Mouse (Mus musculus) kidney, postnatal 10 days (tissue): ENCODE data around the gene Avpr2.

Experiments used
- DNase-seq: peaks from one replicate; pipeline ENCODE4 v3.0.0; 2021; ENCODE audit warnings: mixed read lengths

Gene Avpr2

DNA sequence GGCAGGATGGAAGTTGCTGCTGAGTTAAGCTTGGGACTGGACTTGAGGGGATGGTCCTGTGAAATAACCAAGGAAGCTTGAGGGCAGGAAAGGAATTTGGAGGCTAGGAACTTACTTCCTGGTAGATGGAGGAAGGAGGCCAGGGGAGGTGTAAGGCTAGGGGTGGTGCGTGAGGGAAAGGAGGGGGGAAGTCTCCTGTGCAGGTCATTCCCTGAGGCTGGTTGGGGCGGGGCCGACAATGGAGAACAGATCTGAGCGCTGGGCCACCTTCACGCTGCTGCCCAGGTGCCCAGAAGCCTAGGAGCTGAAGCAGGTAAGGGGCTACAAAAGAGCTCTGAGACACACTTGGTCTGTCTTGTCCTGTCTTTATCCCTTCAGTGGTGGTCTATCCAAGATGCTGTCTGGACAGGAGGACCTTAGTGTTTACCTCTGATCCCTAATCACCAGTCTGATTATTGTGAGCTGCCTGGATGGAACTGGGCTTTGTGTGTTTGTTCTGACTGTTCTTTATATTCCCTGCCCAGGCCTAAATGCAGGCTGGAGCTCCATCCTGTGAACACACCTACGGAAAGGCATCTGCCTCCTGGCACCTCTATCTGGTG lies at the start of gene Avpr2:
Avpr2 (plus strand) TSS at position 552 of the 602 bp plus-strand sequence.
- peak; percentile 24 for DNase-seq

DNA sequence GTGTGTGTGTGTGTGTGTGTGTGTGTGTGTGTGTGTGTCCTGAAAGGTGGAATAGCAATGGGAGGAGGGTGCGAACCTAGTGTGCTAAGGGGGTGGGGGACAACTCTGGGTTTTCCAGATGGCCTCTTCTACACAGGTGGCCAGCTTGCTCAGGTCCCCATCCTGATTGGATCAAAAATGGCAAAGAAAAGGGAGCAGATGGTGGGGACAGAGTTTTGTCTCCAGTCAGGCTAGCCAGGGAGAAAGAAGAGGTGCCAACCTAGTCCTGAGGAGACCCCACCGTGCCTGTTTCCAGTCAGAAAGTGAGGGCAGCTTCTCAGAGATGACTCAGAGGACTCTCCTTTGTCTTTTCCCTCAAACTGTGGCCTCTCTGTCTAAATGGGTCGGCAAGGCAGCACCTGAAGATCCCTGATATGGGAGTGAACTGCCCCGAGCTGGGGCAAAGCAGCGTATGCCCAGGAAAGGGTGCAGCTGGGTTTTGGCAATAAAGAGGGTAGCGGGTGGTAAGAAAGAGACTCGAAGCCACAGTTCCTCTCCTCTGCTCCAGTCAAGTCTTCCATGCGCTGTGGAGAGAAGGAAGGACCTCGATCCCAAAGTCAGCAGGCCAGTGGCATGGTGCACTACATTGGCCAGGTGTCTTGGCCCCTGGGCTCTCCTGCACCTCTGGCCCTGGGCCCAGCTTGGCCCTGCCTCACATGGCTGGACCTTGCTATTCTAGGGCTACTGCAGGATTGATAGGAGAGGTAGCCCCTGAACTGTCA lies 37.4 kb upstream of the Avpr2 start:
- no peak for DNase-seq

DNA sequence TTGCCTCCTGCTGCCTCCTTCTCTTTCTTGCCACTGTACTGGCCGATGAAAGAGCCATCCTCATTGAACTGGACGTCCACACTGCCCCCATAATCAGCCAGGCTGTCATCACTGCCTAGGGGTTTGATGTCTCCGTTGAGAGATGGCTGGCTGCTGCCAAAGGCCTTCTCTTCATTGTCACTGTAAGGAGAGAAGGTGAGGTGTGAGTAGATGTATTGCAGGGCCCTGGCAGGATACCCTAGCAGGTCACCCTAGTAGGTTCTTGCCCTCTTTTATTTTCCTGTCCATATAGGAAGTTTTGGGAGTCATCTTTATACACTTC lies 36.9 kb upstream of the Avpr2 start:
- no peak for DNase-seq

DNA sequence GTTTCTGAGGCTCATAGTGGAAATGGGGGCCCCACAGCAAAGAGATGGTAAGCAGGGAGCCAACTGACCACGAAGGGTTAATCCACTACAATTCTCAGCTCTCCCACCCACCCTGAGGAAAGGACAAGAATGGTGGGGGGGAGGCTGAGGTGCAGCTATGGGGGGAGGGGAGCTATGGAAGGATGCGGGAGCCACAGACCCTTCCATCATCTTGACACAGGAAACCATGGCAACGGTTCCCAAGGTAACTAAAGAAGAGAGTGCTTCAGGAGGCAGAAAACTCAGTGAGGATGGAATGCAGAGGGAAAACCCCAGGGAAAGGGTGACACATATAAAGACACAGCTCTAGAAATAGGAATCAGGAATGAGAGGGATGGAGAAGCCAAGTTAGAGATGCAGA lies 27.2 kb upstream of the Avpr2 start:
- no peak for DNase-seq

DNA sequence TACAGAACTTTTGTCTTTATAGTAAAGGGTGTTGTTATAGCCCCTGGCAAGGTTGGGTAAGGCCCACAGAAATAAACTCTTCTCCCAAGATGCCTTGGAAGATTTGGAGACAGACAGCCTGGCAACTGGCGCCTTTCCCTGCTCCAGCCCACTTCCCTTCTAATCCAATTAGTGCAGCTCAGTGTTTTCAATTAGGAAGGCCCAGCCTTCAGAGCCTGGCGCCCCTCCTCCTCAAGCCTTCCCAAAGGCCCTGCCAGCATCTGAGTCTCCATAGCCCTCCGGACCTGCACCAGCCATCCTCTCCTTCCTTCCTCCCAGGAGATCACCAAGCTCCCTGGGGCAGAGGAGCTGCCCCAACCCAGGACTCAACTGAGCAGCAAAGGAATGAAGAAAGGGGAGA lies 24.6 kb upstream of the Avpr2 start:
- DNase-seq: no peak

DNA sequence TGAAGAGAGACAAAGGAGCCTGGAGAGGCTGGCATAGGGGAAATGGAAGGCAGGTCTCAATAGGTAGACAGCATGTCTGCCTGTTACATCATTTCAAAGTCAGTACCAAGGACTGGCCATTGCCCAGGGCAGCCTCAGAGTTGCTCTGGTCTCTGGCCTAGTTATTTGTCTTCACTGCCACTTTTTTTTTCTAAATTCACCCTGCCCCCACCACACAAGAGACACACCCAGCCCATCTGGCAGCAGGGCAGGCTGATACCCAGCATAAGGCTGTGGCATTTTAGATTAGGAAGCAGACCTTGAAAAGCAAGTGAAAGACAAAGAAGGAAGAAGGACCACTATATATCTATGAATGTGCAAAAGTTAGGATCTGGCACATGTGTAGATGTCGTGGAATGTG lies 24.1 kb upstream of the Avpr2 start:
- DNase-seq: no peak

DNA sequence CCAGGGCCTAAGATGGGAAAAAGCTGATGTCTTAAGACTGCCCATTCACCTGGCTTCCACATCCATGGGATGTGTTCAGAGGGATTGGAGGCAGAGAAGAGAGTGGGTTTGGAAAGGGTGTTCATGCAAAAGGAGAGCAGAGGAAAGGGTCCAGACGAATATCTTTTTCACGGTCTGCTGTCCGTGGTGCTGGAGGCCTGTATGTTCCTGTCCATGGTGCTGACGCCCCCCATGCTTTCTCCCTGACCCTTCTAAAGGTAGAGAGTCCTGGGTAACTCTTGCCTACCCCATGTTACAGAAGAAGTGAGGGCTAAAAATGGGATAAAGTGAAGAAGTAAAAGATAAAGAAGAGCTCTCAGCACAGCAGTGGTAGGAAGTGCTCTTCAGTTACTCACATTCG lies 22.6 kb upstream of the Avpr2 start:
- peak; percentile 64 for DNase-seq

DNA sequence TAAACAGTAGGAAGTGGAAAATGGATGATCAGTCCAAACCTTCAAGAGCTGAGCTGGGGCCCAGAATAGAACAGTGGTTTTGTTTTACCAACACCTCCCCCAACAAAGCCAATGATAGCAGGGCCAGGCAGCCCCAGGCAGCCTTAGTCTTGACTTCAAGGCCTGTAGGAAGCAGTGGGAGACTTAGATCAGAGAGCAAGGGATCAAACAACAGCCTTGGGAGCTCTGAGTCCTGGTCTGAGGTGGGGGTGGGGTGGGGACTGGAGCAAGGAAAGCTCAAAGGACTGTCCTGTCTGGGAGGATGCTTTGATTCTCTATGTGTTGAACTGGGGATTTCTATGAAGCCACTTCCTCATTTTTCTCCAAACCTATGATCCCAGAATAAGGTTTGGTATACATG lies 20.4 kb upstream of the Avpr2 start:
- DNase-seq: no peak

DNA sequence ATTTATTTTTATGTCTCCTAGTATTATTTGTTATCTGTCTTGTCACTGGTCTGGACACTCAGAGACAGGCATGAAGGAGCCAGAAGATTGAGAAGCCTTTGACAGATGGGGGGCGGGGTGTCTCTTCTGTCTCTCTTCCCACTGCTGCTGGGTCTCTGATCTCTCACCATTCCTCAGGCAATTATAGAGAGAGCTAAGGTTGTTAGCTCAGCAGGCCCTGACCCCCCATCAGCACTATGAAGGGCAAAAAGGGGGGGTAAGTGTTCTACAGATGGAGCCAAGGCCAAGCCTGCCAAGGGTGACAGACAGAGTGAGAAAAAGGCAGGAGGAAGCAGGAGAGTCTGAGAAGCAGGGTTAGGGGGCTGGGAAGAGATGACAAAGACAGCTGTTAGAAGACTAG lies 19.9 kb upstream of the Avpr2 start:
- no peak for DNase-seq

DNA sequence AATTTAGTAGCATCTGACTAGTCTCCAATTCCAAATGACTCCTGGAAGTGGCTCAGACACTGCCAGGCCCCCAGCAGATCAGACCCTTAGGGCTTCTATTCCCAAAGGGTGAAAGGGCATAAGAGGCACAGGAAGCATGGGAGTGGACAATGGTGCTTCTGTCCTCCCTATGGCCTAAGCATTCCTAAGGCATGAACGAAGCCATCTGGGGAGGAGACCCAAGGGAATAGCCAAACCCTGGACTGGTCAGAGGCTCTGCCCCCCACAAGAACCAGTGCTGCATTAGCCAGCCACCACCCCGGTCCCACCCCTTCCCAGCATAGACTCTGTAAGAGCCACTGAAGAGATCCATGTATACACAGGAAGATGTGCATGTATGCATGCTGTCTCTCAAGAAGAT lies 16.0 kb upstream of the Avpr2 start:
- no peak for DNase-seq

DNA sequence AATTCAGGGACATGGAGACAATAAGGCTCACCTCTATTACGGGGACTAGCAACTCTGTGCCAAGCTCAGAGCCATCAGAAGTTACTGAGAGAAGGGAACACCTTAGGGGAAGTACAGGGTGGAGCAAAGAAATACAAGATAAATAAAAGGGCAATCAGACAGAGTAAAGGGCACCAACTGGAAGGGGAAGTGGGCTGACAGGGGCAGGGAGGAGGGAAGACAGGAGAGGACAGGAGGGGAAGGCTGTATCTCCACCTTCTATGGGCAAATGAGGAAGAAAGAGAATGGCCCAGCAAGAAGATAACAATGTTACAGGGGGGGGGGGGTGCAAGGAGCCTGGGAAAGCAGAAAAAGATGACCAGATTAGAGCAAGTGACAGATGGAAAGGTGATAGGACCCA lies 14.9 kb upstream of the Avpr2 start:
- DNase-seq: no peak

DNA sequence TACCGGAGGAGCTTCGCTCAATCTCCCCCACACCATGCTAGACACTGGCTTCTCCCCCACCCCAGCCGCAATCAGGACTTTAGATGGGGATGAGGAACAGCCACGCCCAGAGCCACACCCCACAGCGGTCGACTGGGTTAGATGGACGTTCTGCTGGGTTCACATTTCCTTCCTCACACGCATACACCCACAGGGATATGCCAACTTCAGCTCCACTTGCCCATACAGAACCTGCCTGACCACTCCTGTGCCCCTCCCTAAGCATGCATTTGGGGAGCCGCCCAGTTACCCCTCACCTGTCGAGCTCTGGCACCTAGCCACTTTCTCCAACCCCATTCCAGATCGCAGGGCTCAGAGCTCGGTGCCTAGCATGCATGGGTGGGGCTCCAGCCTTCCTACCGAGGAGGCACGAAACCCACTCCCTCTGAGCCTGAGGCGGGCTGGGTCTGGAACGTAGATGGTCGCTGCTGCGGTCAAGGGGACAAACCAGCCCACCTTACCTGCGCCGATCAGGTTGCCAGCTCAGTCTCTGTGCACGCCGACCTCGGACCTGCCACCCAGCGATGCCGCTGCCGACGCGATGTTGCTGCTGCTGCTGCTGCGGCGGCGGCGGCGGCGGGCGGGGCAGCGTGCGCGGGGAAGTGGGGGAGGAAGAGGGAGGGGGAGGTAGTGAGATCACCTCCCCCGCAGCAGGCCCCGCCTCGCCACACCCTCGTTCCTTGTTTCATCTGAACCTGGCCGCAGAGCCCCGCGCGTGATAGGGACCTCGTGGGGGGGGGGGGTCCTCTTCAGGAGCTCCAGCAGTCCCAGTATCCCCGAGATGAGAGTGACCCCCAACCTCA lies 11.5 kb upstream of the Avpr2 start:
- DNase-seq: peak; percentile 60

DNA sequence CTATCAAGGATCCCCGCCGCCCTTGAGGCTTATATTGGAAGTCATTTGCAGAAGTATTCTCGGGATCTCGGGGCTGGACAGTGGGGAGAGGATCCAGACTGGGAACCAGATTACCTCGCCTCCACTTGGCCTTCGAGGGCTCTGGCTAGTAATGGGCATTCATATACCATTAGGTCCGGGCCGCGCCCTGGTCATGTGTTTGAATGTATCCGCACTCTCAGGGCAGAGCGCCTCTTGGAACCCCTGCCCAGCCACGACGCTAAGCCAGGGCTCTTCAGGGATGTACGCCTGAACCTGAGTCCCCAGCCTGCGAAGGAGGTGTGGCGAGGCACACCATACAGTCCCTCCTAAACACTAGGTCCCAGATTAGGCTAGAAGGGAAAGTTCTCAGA lies 10.9 kb upstream of the Avpr2 start:
- peak; percentile 4 for DNase-seq

DNA sequence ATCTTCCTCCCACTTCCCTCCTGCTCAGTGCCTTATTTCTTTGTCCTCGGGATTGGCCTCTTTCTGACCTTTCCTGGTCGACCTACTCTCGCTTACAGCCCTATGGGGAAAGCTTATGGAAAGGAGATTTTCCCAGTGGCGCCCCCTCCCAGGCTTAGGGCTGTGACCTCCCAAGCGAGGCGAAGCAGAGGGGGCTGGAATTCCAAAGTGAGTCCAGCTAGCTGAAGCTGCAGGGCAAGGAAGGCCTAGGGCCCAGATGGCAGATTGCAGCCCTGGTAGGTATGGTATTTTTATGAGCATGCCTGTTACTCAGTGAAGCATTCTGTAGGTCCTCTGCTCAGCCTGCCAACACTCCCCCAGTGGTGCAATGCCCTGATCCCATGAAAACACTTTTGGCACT lies 10.4 kb upstream of the Avpr2 start:
- peak; percentile 46 for DNase-seq

DNA sequence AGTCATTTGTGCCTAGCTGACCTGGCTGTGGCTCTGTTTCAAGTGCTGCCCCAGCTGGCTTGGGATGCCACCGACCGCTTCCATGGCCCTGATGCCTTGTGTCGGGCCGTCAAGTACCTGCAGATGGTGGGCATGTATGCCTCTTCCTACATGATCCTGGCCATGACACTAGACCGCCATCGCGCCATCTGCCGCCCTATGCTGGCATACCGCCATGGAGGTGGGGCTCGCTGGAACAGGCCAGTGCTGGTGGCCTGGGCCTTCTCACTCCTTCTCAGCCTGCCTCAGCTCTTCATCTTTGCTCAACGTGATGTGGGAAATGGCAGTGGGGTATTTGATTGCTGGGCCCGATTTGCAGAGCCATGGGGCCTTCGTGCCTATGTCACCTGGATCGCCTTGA lies 931 bp downstream of the Avpr2 start:
- DNase-seq: peak; percentile 12

DNA sequence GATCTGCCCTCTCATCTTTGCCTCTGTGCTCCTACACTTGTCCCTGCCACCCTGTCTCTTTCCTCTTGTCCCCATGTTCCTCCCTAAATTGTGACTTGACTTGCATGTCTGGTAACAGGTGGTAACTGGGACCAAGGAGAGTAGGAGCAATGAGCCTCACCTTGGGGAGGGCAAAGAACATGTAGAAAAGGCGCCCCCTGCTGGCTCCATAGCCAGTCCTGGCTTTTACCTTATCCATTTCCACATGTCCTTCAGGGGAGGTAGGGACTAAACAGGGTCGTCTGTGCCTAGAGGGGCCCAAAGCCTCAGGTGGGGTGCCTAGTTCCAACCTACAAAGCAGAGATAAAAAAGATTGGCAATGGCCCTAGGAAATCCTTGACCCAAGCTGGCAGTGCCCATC lies 3.8 kb downstream of the Avpr2 start, which contains the start of gene L1cam:
L1cam (minus strand) TSS at position 387 of the 400 bp plus-strand sequence.
- peak; percentile 72 for DNase-seq

DNA sequence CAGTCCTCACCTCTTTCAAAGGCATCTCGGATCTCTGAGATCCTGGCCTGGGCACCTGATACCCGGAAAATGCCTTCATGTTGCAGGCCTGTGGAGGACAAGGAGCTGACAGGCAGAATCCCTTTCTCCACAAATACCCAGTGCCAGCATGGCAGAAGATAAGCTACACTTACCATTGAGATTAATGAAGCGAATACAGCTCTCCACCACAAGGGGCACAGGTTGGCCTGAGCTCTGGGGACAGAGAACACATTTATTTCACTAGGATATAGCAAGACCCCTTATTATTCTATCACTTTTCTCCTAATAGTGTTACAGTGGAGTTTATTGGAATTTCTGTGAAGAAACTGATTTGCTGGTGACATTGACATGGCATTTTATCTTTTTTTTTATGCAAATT lies 6.1 kb downstream of the Avpr2 start:
- no peak for DNase-seq

DNA sequence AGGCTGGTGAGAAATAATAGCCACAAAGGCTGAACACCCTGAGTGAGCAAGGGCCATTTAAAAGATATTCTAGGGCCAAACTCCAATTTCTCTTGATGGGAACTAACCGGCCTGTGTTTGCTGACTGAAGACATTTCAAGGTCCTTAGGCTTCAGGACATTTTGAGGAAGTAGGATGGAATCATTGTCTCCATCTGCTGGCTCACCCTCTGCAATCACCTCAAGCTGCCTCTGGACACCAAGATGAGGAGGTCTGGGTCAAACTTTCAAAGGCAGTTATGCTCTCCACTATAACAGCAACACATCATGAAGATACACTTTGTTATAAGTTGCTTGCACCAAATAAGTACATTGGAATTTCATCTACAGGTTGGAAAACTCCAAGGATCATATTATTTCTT lies 18.1 kb downstream of the Avpr2 start:
- DNase-seq: no peak

DNA sequence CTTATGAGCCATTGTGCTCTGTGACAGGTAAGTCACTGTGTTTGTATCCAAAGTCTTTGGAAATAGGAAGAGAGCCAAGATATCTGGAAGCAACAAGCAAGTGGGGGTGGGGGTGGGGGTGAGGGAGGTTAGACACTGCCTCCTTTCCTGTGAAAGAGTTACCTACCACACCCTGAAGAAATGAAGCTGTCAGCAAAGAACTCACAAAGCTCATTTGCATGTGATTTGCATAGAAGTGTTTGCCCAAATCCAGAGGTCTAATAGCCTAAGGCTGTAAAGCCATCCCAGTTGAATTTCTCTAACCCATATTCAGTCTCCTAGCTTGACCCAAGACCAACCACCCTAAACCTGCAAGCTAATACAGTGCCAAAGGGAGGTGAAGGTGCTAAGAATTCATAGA lies 18.5 kb downstream of the Avpr2 start:
- DNase-seq: no peak

DNA sequence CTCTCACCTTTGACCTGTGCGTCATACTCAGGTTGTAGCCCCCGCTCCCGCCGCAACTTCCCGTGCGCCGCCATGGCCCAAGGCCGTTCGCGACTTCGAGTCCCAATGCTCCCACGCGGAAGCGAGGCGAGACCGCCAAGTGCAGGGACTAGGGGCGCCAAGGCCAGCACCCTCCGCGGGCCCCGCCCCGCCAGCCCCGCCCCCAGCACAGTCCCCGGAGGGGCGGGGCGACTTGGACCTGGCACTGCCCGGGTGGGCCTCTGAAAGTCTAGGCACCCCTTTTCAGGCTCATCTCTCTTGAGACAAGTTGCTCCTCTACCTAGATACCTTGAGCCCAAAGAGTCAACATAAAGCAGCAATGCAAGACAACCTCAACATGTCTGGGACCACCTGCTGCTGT lies 19.3 kb downstream of the Avpr2 start:
- DNase-seq: peak; percentile 18

DNA sequence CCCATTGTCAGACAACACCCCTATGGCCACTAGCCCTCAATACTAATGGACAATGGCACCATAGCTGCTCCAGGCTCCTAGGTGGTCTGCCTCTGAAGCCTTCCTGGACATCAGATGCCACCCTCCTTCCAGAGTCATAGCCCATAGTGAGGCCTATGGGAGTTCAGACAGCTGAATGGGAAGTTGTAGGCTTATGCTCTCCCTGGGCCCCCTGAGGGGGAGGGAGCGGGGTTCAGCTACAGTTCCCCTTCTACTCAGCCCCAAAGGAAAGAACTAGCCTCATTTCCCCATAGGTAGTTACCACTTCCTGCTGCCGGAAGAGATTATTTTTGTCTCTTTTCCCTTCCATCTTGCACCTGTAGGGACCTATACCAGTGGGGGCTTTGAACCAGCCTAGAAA lies 19.7 kb downstream of the Avpr2 start:
- DNase-seq: no peak

DNA sequence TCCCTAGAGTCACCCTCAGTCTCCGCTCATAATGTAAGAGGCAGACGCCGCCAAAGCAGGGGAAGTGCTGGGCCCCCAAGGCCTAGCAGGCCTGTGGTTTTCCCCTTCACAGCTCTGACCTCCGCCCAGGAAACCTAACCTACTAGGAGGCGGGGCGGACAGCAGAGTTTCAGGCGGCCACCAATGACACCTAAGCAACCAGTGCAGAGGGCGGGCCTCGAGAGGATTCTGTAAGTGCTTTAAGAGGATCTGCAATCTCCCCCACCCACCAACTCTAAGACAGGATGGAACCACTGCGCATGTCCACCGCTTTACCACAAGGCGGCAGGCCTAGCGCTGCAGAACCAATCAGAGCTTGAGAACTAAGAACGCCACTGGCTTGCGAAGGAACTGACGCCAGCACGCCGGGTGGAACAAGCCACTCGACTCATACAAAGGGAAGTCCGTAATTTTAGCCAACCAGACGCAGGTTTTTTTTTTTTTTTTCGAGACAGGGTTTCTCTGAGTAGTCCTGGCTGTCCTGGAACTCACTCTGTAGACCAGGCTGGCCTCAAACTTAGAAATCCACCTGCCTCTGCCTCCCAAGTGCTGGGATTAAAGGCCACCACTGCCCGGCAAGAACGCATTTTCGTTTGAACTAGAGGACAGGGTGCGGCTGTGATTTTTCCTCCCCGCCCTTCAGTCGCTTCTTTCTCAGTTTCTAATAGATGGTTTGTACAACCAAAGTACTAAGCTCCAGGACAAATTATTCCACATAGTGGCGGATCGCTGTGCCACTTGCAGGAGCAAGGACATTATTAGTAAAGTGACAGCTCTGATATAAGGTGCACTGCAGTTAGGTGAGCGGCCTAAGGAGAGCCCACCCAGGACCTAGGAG lies 23.2 kb downstream of the Avpr2 start:
- DNase-seq: peak; percentile 93

DNA sequence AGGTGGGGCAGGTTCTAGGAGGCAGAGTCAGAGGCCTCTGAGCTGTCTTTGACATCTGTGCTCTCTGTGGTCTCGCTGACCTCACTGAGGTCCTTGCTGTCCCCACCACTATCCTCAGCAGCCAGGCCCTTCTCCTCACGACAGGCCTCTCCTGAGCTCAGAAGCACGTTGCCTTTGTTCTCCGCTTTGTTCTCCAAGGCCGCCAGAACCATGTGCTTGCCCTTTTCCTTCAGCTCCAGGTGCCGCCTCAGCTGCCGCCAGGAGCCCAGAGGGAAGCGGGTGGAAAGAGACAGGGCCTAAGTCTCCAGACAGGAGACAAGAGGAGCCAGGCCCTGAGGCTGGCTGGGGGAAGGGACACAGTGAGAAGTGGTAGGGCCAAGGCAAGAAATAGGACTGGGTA lies 25.0 kb downstream of the Avpr2 start:
- no peak for DNase-seq
